Mouse (Mus musculus) ovary, postnatal 10 days (tissue): ENCODE measurements around the gene Ear14.
"Not testable (repeated sequence)": the region's sequence is repeated elsewhere in the genome, so short reads cannot be mapped to it uniquely, and the experiment has no call there.

ENCODE experiments used
- DNase-seq: peaks from one replicate; pipeline ENCODE4 v3.0.0; 2022; ENCODE audit warnings: low spot score

The Ear14 gene

DNA sequence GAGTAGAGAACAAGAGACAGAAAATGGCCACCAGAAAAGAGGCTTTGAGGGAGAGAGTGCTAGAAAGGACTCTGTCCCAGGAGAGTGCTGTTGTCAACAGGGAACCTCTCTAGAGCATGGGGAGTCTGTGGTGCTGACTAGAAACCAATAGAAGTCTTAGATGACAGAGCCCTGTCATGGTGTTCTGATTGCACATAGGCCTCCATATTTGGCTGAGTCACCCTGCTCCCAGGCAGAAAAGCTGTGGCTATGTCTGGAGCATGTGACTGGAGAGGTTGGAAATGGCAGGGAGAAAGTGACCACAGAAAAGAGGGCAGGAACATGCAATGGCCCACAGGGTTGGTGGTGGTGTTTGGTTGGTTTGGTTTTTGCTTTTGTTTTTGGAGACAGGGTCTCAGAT, 49.0 kb downstream of the Ear14 start:
- not testable (repeated sequence) for DNase-seq

DNA sequence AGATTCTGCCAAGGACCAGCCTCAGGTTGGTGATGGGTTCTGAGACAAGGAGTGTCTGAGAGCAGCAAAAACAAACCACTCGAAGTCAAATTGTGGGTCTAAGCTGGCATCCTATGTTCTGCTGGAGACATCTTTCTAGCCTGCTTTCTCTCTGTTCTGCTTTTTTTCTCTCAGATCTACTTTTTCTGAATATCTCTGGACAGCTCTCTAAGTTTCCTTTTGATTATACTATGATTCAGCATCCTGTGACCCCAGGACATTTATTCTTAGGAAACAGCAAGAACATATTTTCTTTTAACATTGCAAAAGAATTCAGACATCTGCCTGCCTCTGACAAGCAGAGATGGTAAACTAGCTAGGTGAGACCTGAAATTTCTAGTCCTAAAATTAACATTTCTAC, 50.4 kb downstream of the Ear14 start:
- DNase-seq: no peak
